Mouse (Mus musculus) G1E (cell line): Measurements from ENCODE around the gene Npnt.

Experiments used
- CTCF ChIP-seq: IDR thresholded peaks from 2 replicates; pipeline ENCODE4 v1.5.1; 2012; ENCODE audit warnings: low read depth, low read length, inconsistent platforms, mixed read lengths
- GATA1 ChIP-seq: IDR thresholded peaks from 2 replicates; pipeline ENCODE4 v1.6.1; 2012; ENCODE audit warnings: borderline replicate concordance, low read length, inconsistent platforms, mixed read lengths
- GATA2 ChIP-seq: IDR thresholded peaks from 2 replicates; pipeline ENCODE4 v1.6.1; 2012; ENCODE audit warnings: low read depth, low read length, inconsistent platforms, borderline replicate concordance
- POLR2AphosphoS5 ChIP-seq: IDR thresholded peaks from 2 replicates; pipeline ENCODE4 v1.6.1; 2012; ENCODE audit warnings: low read depth, low read length, inconsistent platforms; ENCODE audit not compliant: insufficient replicate concordance
- TAL1 ChIP-seq: conservative IDR thresholded peaks from 2 replicates; pipeline ENCODE4 v1.6.1; 2012; ENCODE audit warnings: low read depth, low read length, inconsistent platforms, mixed read lengths

GRCm38 (mm10) chr3:132912420-132912819 is 37.7 kb downstream of the Npnt start:
- TF ChIP-seq CTCF (no peak), GATA1 (no peak), POLR2AphosphoS5 (no peak), TAL1 (no peak), GATA2 (no peak)
